Comparison of ENCODE assay signal across 29 mouse cellular contexts in genomic region chr11:7153081-7153480, GRCm38 (mm10). TPM values are rescaled to one million over a fixed set of nuclear protein-coding genes. Genes with fewer than 3 reads are reported as not detected.
DNase-seq lines count a peak whose midpoint lies in the region; ATAC-seq and TF ChIP-seq lines count a peak whose summit lies in the region.
"Had no signal": no experiment of that assay in that cellular context is flagged by ENCODE, and none has a peak within 500 bp of the region (broad histone marks: within the 10 kb centered on the region; RNA-seq: fewer than 3 reads in every experiment).

No protein-coding gene starts in this region.

- H3K4me3 ChIP-seq in kidney, adult 2 months (ENCODE audit: insufficient read depth, low read depth, low read length), result no peak overlapping the region
- H3K4me3 ChIP-seq in kidney, embryonic 15.5 days (replicated peaks), result no peak overlapping the region
- H3K4me3 ChIP-seq in kidney, postnatal 0 days (replicated peaks; ENCODE audit: low read depth, low read length), result no peak overlapping the region
- no peak overlapping the region for H3K4me3 ChIP-seq in liver, embryonic 11.5 days (ENCODE audit: low read depth, low read length)
- H3K4me3 ChIP-seq in liver, embryonic 16.5 days (ENCODE audit: low read depth, low read length), result no peak overlapping the region
- H3K4me3 ChIP-seq in forebrain, embryonic 12.5 days (replicated peaks), result no peak overlapping the region
- H3K4me3 ChIP-seq: embryonic facial prominence, embryonic 12.5 days; forebrain, embryonic 15.5 days; heart, adult 2 months; heart, embryonic 12.5 days; megakaryocyte, embryonic 14.5 days; midbrain, embryonic 12.5 days; stomach, embryonic 15.5 days had no signal

- H3K9ac ChIP-seq in kidney, embryonic 15.5 days, result no peak overlapping the region
- no peak overlapping the region for H3K9ac ChIP-seq in kidney, postnatal 0 days (ENCODE audit: low read depth, low read length)
- no peak overlapping the region for H3K9ac ChIP-seq in liver, embryonic 11.5 days (ENCODE audit: low read depth, low read length)
- no peak overlapping the region for H3K9ac ChIP-seq in liver, embryonic 16.5 days (ENCODE audit: low read depth, low read length)
- H3K9ac ChIP-seq in forebrain, embryonic 12.5 days, result no peak overlapping the region
- H3K9ac ChIP-seq: embryonic facial prominence, embryonic 12.5 days; forebrain, embryonic 15.5 days; heart, embryonic 12.5 days; hindbrain, embryonic 14.5 days; midbrain, embryonic 12.5 days; stomach, embryonic 15.5 days had no signal

- H3K27ac ChIP-seq in kidney, adult 2 months (ENCODE audit: insufficient read depth, low read depth, low read length), result peak overlapping the region; percentile 74; the same call in 1 of the 2 replicates
- H3K27ac ChIP-seq in kidney, embryonic 15.5 days, result no peak overlapping the region
- H3K27ac ChIP-seq in kidney, postnatal 0 days, result peak overlapping the region; percentile 34; the same call in 1 of the 2 replicates
- H3K27ac ChIP-seq in liver, embryonic 11.5 days (ENCODE audit: low read depth, low read length), result peak overlapping the region; percentile 45; the same call in 1 of the 2 replicates
- peak overlapping the region; percentile 79 for H3K27ac ChIP-seq in liver, embryonic 16.5 days (ENCODE audit: low read length)
- no peak overlapping the region for H3K27ac ChIP-seq in forebrain, embryonic 12.5 days
- H3K27ac ChIP-seq: embryonic facial prominence, embryonic 12.5 days; forebrain, embryonic 15.5 days; heart, adult 2 months; hindbrain, embryonic 14.5 days; midbrain, embryonic 12.5 days; stomach, embryonic 15.5 days had no signal

- H3K4me1 ChIP-seq in kidney, adult 2 months (ENCODE audit: control insufficient read depth, insufficient read depth, low read length), result peaks cover 13% of the 10 kb centered on the region; the same call in 1 of the 2 replicates
- peaks cover 8% of the 10 kb centered on the region; the same call in 1 of the 2 replicates for H3K4me1 ChIP-seq in kidney, embryonic 15.5 days
- no peaks in the 10 kb centered on the region for H3K4me1 ChIP-seq in kidney, postnatal 0 days (replicated peaks; ENCODE audit: insufficient read depth, low read length)
- H3K4me1 ChIP-seq in liver, embryonic 11.5 days (replicated peaks; ENCODE audit: control insufficient read depth, insufficient read depth, low read length), result no peaks in the 10 kb centered on the region
- no peaks in the 10 kb centered on the region; the same call in none of the 2 replicates for H3K4me1 ChIP-seq in liver, embryonic 16.5 days (ENCODE audit: control insufficient read depth, low read depth, low read length)
- no peaks in the 10 kb centered on the region for H3K4me1 ChIP-seq in forebrain, embryonic 12.5 days
- H3K4me1 ChIP-seq: embryonic facial prominence, embryonic 12.5 days; forebrain, embryonic 15.5 days; heart, embryonic 12.5 days; megakaryocyte, embryonic 14.5 days; midbrain, embryonic 12.5 days had no signal

- no peak for TF ChIP-seq POLR2A in kidney, adult 2 months (IDR thresholded peaks at IDR 0.05; ENCODE audit: low read depth, low read length)

- H3K4me2 ChIP-seq in kidney, embryonic 15.5 days, result no peak overlapping the region
- H3K4me2 ChIP-seq in kidney, postnatal 0 days (ENCODE audit: low read length), result no peak overlapping the region
- no peak overlapping the region for H3K4me2 ChIP-seq in liver, embryonic 11.5 days
- H3K4me2 ChIP-seq in liver, embryonic 16.5 days (ENCODE audit: low read depth, low read length), result no peak overlapping the region
- H3K4me2 ChIP-seq in forebrain, embryonic 12.5 days, result no peak overlapping the region
- H3K4me2 ChIP-seq: embryonic facial prominence, embryonic 12.5 days; forebrain, embryonic 15.5 days; heart, embryonic 12.5 days; hindbrain, embryonic 14.5 days; midbrain, embryonic 12.5 days; stomach, embryonic 15.5 days had no signal

- ATAC-seq in kidney, embryonic 15.5 days (replicated peaks; ENCODE audit: low FRiP score), result no peak
- peak; percentile 39; the same call in 1 of the 2 replicates for ATAC-seq in kidney, postnatal 0 days (replicated peaks; ENCODE audit: low FRiP score, low read depth)
- no peak for ATAC-seq in liver, embryonic 11.5 days (replicated peaks; ENCODE audit: low FRiP score)
- ATAC-seq in liver, embryonic 16.5 days (ENCODE audit: low read depth), result peak; percentile 85
- no peak for ATAC-seq in forebrain, embryonic 12.5 days (ENCODE audit: low FRiP score)
- ATAC-seq: forebrain, embryonic 15.5 days; intestine, postnatal 0 days; lung, postnatal 0 days had no signal

- no peaks in the 10 kb centered on the region for H3K9me3 ChIP-seq in kidney, embryonic 15.5 days (replicated peaks)
- H3K9me3 ChIP-seq in kidney, postnatal 0 days (replicated peaks; ENCODE audit: low read length), result no peaks in the 10 kb centered on the region
- H3K9me3 ChIP-seq in liver, embryonic 11.5 days (ENCODE audit: control insufficient read depth, low read length), result no peaks in the 10 kb centered on the region
- no peaks in the 10 kb centered on the region for H3K9me3 ChIP-seq in liver, embryonic 16.5 days (replicated peaks; ENCODE audit: control insufficient read depth, low read length)
- no peaks in the 10 kb centered on the region for H3K9me3 ChIP-seq in forebrain, embryonic 12.5 days
- H3K9me3 ChIP-seq: embryonic facial prominence, embryonic 12.5 days; forebrain, embryonic 15.5 days; heart, embryonic 12.5 days; midbrain, embryonic 12.5 days; stomach, embryonic 15.5 days had no signal

- 32% methylated on average over 8 of the region's 8 CpGs for WGBS in kidney, adult 2 months
- WGBS in kidney, embryonic 15.5 days, result 74% methylated on average over 8 of the region's 8 CpGs
- WGBS in kidney, postnatal 0 days, result 60% methylated on average over 8 of the region's 8 CpGs
- WGBS in liver, embryonic 11.5 days, result 78% methylated on average over 8 of the region's 8 CpGs
- WGBS in liver, embryonic 16.5 days (ENCODE audit: insufficient replicate concordance), result 60% methylated on average over 8 of the region's 8 CpGs
- WGBS in forebrain, embryonic 12.5 days, result 85% methylated on average over 8 of the region's 8 CpGs

- H3K27me3 ChIP-seq in kidney, adult 2 months (replicated peaks; ENCODE audit: control insufficient read depth, insufficient read depth, low read length), result no peaks in the 10 kb centered on the region
- no peaks in the 10 kb centered on the region for H3K27me3 ChIP-seq in kidney, embryonic 15.5 days
- no peaks in the 10 kb centered on the region for H3K27me3 ChIP-seq in kidney, postnatal 0 days (ENCODE audit: insufficient read depth, low read length)
- H3K27me3 ChIP-seq in liver, embryonic 11.5 days (replicated peaks; ENCODE audit: control insufficient read depth, insufficient read depth, low read length), result no peaks in the 10 kb centered on the region
- H3K27me3 ChIP-seq in liver, embryonic 16.5 days (ENCODE audit: control insufficient read depth, insufficient read depth, low read depth, low read length), result no peaks in the 10 kb centered on the region
- H3K27me3 ChIP-seq in forebrain, embryonic 12.5 days, result no peaks in the 10 kb centered on the region
- H3K27me3 ChIP-seq: embryonic facial prominence, embryonic 12.5 days; forebrain, embryonic 15.5 days; heart, embryonic 12.5 days; megakaryocyte, embryonic 14.5 days; midbrain, embryonic 12.5 days; stomach, embryonic 15.5 days had no signal

- TF ChIP-seq CTCF in kidney, adult 2 months (conservative IDR thresholded peaks at IDR 0.05; ENCODE audit: insufficient read depth, insufficient read length, low read depth, low read length), result no peak
- no peak for TF ChIP-seq CTCF in kidney, postnatal 0 days (IDR thresholded peaks at IDR 0.05; ENCODE audit: low read depth)

- H3K36me3 ChIP-seq in kidney, adult 2 months (ENCODE audit: control insufficient read depth, insufficient read depth, low read length), result no peaks in the 10 kb centered on the region
- H3K36me3 ChIP-seq in kidney, embryonic 15.5 days, result no peaks in the 10 kb centered on the region
- H3K36me3 ChIP-seq in kidney, postnatal 0 days (ENCODE audit: insufficient read depth, low read length), result no peaks in the 10 kb centered on the region
- no peaks in the 10 kb centered on the region for H3K36me3 ChIP-seq in liver, embryonic 11.5 days (ENCODE audit: control insufficient read depth, insufficient read depth, low read length)
- no peaks in the 10 kb centered on the region for H3K36me3 ChIP-seq in liver, embryonic 16.5 days (ENCODE audit: control insufficient read depth, insufficient read depth)
- no peaks in the 10 kb centered on the region for H3K36me3 ChIP-seq in forebrain, embryonic 12.5 days (replicated peaks)
- H3K36me3 ChIP-seq: embryonic facial prominence, embryonic 12.5 days; forebrain, embryonic 15.5 days; heart, embryonic 12.5 days; midbrain, embryonic 12.5 days; stomach, embryonic 15.5 days had no signal

- peak; percentile 90 for DNase-seq in kidney, adult 2 months
- no peak for DNase-seq in kidney, postnatal 0 days (ENCODE audit: low spot score)
- no peak for DNase-seq in liver, embryonic 11.5 days (ENCODE audit: low spot score)
- DNase-seq in frontal cortex, postnatal 14 days (ENCODE audit: low spot score in 2 of 2), result no peak
- no peak for DNase-seq in cerebellum, adult 8-10 months
- DNase-seq: adrenal gland, postnatal 14 days; cerebellum, adult 11 months; cerebellum, adult 9-11 months; embryo, embryonic 11 days; heart, adult 2 months; lung, adult 18-20 months; lung, postnatal 4 days had no signal

RNA-seq across cellular contexts. Expression of gene Gm11985, which starts 35.3 kb away (rescaled TPM):
- not detected in 2 replicates for polyA plus RNA-seq in kidney, adult 2 months (2012; rRNA removed)
- polyA plus RNA-seq in kidney, embryonic 15.5 days (2015; fragmentation: Nextera tagmentation; extraction: Ambion mirVana), result not detected in 2 replicates
- polyA plus RNA-seq in kidney, postnatal 0 days (2015; fragmentation: Nextera tagmentation; extraction: Ambion mirVana), result not detected in 2 replicates
- polyA plus RNA-seq in liver, embryonic 11.5 days (2014; fragmentation: Nextera tagmentation; extraction: Ambion mirVana), result not detected in 2 replicates
- not detected in 2 replicates for polyA plus RNA-seq in liver, embryonic 16.5 days (2015; fragmentation: Nextera tagmentation; extraction: Ambion mirVana)
- not detected in 2 replicates for polyA plus RNA-seq in forebrain, embryonic 12.5 days (2016; fragmentation: Nextera tagmentation; extraction: Ambion mirVana)
- polyA plus RNA-seq: embryonic facial prominence, embryonic 12.5 days; forebrain, embryonic 15.5 days; heart, adult 2 months; heart, embryonic 12.5 days; heart, postnatal 0 days; hindbrain, embryonic 14.5 days; intestine, postnatal 0 days; limb, embryonic 11.5 days; lung, postnatal 0 days; midbrain, embryonic 12.5 days; small intestine, adult 2 months; stomach, embryonic 15.5 days; urinary bladder, adult 2 months had no signal

RNA-seq across cellular contexts. Expression of gene Igfbp1, which starts 44.5 kb away (rescaled TPM):
- 28.0 and 37.5 TPM in 2 replicates for polyA plus RNA-seq in kidney, adult 2 months (2012; rRNA removed)
- 5.6 and 8.3 TPM in 2 replicates for polyA plus RNA-seq in kidney, embryonic 15.5 days (2015; fragmentation: Nextera tagmentation; extraction: Ambion mirVana)
- polyA plus RNA-seq in kidney, postnatal 0 days (2015; fragmentation: Nextera tagmentation; extraction: Ambion mirVana), result 11.8 and 15.3 TPM in 2 replicates
- 48.2 and 49.9 TPM in 2 replicates for polyA plus RNA-seq in liver, embryonic 11.5 days (2014; fragmentation: Nextera tagmentation; extraction: Ambion mirVana)
- polyA plus RNA-seq in liver, embryonic 16.5 days (2015; fragmentation: Nextera tagmentation; extraction: Ambion mirVana), result 339 and 343 TPM in 2 replicates
- polyA plus RNA-seq in forebrain, embryonic 12.5 days (2016; fragmentation: Nextera tagmentation; extraction: Ambion mirVana), result not detected in 2 replicates
- polyA plus RNA-seq: heart, adult 2 months; heart, postnatal 0 days; hindbrain, embryonic 14.5 days; neural tube, embryonic 14.5 days; urinary bladder, adult 2 months had no signal

Comparison
In these comparisons a context has a peak if more than half of its experiments do, and no peak if none do; other contexts are left out.
1. H3K27ac ChIP-seq: peak in kidney, adult 2 months (single experiment), kidney, postnatal 0 days (single experiment), liver, embryonic 11.5 days (single experiment) and liver, embryonic 16.5 days (single experiment); none in kidney, embryonic 15.5 days (single experiment) and forebrain, embryonic 12.5 days (single experiment).
2. ATAC-seq: peak in kidney, postnatal 0 days (single experiment) and liver, embryonic 16.5 days (single experiment); none in kidney, embryonic 15.5 days (single experiment), liver, embryonic 11.5 days (single experiment) and forebrain, embryonic 12.5 days (single experiment).